Mouse (Mus musculus) midbrain, embryonic 11.5 days (tissue): ENCODE measurements at regions not wholly inside any gene's neighbourhood (a gene's known extent, or its start where the extent isn't known, plus 50 kb on each side); places are given as distances from the start of the nearest gene placed in this dataset.
"Not testable (repeated sequence)": the region's sequence is repeated elsewhere in the genome, so short reads cannot be mapped to it uniquely, and the experiment has no call there.

ENCODE experiments used
- ATAC-seq: fragments of 200-750 bp; cut with Nextera tagmentation; 2 replicates; pipeline ENCODE4 v1.8.0; 2017; ENCODE audit warnings: moderate TSS enrichment, moderate library complexity; ENCODE audit not compliant: low FRiP score
- DNase-seq: peaks from one replicate; pipeline ENCODE4 v3.0.0; 2015; ENCODE audit warnings: low spot score; ENCODE audit errors: missing footprints
- H3K27ac ChIP-seq: fragments of 300-500 bp; sonication (generic); 2 replicates; pipeline ENCODE4 v1.5.1; 2014; ENCODE audit warnings: low read depth, low read length
- H3K27me3 ChIP-seq: fragments of 300-500 bp; sonication (generic); 2 replicates; pipeline ENCODE4 v1.6.1; 2014; ENCODE audit warnings: mild to moderate bottlenecking, low read length, moderate library complexity, mixed read lengths; ENCODE audit not compliant: control insufficient read depth, insufficient read depth
- H3K36me3 ChIP-seq: fragments of 300-500 bp; sonication (generic); 2 replicates; pipeline ENCODE4 v1.6.1; 2014; ENCODE audit warnings: mild to moderate bottlenecking, low read length, moderate library complexity, mixed read lengths; ENCODE audit not compliant: control insufficient read depth, insufficient read depth
- H3K4me1 ChIP-seq: fragments of 300-500 bp; sonication (generic); 2 replicates; pipeline ENCODE4 v1.6.1; 2014; ENCODE audit warnings: low read length; ENCODE audit not compliant: control insufficient read depth, insufficient read depth
- H3K4me2 ChIP-seq: fragments of 300-500 bp; sonication (generic); 2 replicates; pipeline ENCODE4 v1.6.1; 2014; ENCODE audit warnings: mild to moderate bottlenecking, moderate library complexity
- H3K4me3 ChIP-seq: fragments of 300-500 bp; sonication (generic); 2 replicates; pipeline ENCODE4 v1.5.1; 2014; ENCODE audit warnings: low read depth, low read length
- H3K9ac ChIP-seq: fragments of 300-500 bp; sonication (generic); 2 replicates; pipeline ENCODE4 v1.6.1; 2014; ENCODE audit warnings: low read length
- H3K9me3 ChIP-seq: fragments of 300-500 bp; sonication (generic); 2 replicates; pipeline ENCODE4 v1.6.1; 2016; ENCODE audit warnings: low read length; ENCODE audit not compliant: control insufficient read depth
- WGBS: fragments of 180-500 bp; shearing (Covaris S2); extraction: QIAGEN DNeasy Blood & Tissue Kit; methylation state at CpG from one replicate; pipeline ENCODE4 v1.1.7; 2014; 5-methylcytosine and 5-hydroxymethylcytosine counted together

DNA sequence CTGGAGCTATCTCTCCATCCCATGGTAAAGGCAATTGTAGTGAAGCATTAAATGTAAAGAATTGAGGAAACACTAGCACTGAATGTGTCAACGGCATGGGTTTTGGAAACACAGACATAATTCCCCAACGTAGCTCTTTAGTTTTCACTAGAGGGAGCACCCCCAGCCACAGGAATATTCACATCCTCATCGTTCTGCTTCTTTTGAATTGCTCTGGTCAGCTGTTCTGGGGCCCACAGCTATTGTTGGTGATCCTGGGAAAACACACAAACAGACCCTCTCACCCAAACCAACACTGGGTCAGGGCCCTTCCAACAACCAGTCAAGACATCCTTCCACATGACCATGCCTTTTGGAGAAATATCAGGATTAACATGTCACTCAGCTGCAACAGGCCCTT lies 119.7 kb downstream of the Impg2 start:
- not testable (repeated sequence) for H3K4me2 ChIP-seq, H3K27ac ChIP-seq, H3K36me3 ChIP-seq, H3K4me1 ChIP-seq, H3K9me3 ChIP-seq, H3K4me3 ChIP-seq, H3K9ac ChIP-seq, H3K27me3 ChIP-seq, DNase-seq
- peak; percentile 68 for ATAC-seq
- 59% methylated on average over 3 of the region's 3 CpGs for WGBS

GRCm38 (mm10) chr16:56349415-56349814 lies 128.3 kb upstream of the Abi3bp start:
- no peak overlapping the region for H3K9ac ChIP-seq
- no peak for ATAC-seq
- no peaks in the 10 kb centered on the region for H3K27me3 ChIP-seq
- no peaks in the 10 kb centered on the region for H3K9me3 ChIP-seq
- no peaks in the 10 kb centered on the region for H3K36me3 ChIP-seq
- H3K4me2 ChIP-seq, result no peak overlapping the region
- H3K4me1 ChIP-seq, result no peaks in the 10 kb centered on the region
- DNase-seq, result no peak
- no peak overlapping the region for H3K27ac ChIP-seq
- H3K4me3 ChIP-seq, result no peak overlapping the region

DNA sequence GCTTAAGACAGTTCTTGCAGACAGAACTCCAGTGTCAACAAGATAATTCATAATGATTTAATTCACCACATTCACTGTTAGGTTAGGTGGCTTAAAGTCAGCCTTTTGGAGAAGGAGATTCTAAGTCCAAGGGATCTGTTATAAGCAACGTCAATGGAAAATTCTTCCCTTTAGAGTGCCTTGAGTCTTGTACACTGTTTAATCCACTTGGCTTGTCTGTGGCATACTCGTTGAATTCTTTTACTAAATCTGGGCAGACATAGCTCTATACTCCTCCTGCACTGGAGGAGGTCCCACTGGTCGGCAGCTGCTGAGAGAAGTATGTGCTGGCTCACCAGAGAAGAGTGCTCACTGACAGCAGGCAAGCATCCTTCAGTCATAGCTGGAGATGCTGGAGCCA lies 124.8 kb upstream of the Abi3bp start:
- ATAC-seq, result no peak
- 66% methylated on average over 3 of the region's 3 CpGs for WGBS

DNA sequence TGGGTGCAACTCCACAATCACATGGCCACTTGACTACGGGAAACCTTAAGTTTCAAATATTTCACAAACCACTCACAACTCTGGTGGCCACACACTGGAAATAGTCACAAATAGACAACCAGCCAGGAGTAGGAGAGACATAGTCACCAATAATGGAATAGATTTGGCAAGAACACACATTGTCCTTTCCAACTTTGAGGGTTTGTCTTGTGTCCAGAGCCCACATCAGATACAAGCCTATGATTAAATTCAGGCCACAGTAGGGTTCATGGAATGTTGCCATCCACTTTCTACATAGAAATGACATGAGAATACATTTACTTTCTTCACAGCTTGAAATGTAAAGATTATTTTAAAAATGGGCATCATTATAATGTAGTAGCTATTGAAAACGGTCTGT lies 118.6 kb upstream of the Abi3bp start:
- no peak for ATAC-seq
- Histone ChIP-seq H3K4me1 (no peaks in the 10 kb centered on the region), H3K4me3 (no peak overlapping the region), H3K36me3 (no peaks in the 10 kb centered on the region), H3K9me3 (no peaks in the 10 kb centered on the region), H3K27ac (no peak overlapping the region), H3K9ac (no peak overlapping the region), H3K4me2 (no peak overlapping the region), H3K27me3 (no peaks in the 10 kb centered on the region)
- no peak for DNase-seq
- WGBS, result 87% methylated on average over 2 of the region's 2 CpGs

More for the DNA sequence above, 124.8 kb upstream of the Abi3bp start:
- Histone ChIP-seq H3K36me3 (no peaks in the 10 kb centered on the region), H3K4me1 (no peaks in the 10 kb centered on the region), H3K9ac (no peak overlapping the region), H3K9me3 (no peaks in the 10 kb centered on the region), H3K27me3 (no peaks in the 10 kb centered on the region), H3K27ac (no peak overlapping the region), H3K4me2 (no peak overlapping the region), H3K4me3 (no peak overlapping the region)
- DNase-seq, result no peak

DNA sequence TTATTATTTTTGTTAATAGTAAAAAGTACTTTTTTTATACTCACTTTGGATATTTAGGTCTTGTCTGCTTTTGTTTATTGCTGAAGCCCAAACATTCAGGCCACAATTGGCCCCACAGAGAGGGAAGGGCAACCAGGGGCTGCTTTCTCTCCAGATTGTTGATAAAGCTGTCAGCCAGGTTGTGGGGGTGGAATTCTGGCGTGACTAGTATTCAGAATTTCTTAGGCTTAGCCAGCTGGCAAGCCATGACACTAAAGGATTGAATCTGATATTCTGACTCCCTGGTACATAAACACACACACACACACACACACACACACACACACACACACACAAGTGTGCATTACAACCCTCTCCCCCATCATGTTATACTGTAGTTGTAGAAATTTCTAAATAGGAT lies 116.7 kb upstream of the Abi3bp start:
- no peaks in the 10 kb centered on the region for H3K9me3 ChIP-seq
- WGBS, result 50% methylated on average over 1 of the region's 1 CpGs
- H3K4me3 ChIP-seq, result no peak overlapping the region
- no peak for ATAC-seq
- no peaks in the 10 kb centered on the region for H3K36me3 ChIP-seq
- no peak overlapping the region for H3K27ac ChIP-seq
- H3K4me1 ChIP-seq, result no peaks in the 10 kb centered on the region
- no peak for DNase-seq
- no peak overlapping the region for H3K4me2 ChIP-seq
- no peak overlapping the region for H3K9ac ChIP-seq
- H3K27me3 ChIP-seq, result no peaks in the 10 kb centered on the region

DNA sequence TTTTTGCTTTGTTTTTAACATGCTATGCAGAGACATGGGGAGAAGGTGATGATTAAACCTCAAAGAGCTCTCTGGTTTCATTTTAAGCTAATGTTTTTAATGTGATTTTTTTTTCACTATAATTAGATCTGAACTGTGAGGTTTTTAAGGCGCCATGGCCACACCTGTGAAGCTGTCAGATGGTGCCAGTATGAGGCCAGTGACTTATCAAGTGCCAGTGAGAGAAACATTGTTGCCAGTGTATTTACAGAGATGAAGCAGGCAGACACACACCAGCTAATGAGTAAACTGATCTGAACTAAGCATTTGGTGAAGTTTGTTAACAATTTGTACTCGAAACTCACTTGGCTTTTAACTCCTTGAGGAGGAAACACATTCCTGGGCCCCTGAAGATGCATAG lies 99.3 kb upstream of the Abi3bp start:
- Histone ChIP-seq H3K27me3 (no peaks in the 10 kb centered on the region), H3K36me3 (no peaks in the 10 kb centered on the region), H3K27ac (no peak overlapping the region), H3K9me3 (no peaks in the 10 kb centered on the region), H3K9ac (no peak overlapping the region), H3K4me3 (no peak overlapping the region), H3K4me1 (no peaks in the 10 kb centered on the region), H3K4me2 (no peak overlapping the region)
- no peak for DNase-seq
- no peak for ATAC-seq
- 72% methylated on average over 2 of the region's 2 CpGs for WGBS

DNA sequence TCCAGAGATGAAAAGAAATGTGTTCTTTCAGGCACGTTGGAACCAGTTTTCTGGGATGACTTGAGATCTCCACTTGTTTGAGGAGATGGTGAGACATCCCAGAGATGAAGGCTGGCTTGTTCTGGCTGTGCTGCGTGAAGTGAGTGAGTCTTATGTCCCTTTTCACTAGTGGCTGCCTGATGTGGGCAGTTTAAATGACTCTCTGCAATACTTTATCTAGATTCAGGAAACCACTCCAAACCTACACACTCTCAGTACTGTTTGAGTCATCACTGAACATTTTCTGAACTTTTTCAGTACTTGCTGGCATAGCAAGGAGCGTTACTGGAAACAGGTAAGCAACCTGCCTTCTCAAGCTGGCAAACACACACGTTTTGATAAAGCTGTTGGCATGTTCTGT lies 97.0 kb upstream of the Abi3bp start:
- Histone ChIP-seq H3K4me3 (no peak overlapping the region), H3K27me3 (no peaks in the 10 kb centered on the region), H3K27ac (no peak overlapping the region), H3K9ac (no peak overlapping the region), H3K36me3 (no peaks in the 10 kb centered on the region), H3K9me3 (no peaks in the 10 kb centered on the region), H3K4me2 (no peak overlapping the region), H3K4me1 (no peaks in the 10 kb centered on the region)
- DNase-seq (no peak), ATAC-seq (no peak)
- WGBS, result 78% methylated on average over 4 of the region's 4 CpGs

- Histone ChIP-seq H3K27me3 (no peaks in the 10 kb centered on the region), H3K4me2 (no peak overlapping the region), H3K27ac (no peak overlapping the region), H3K36me3 (no peaks in the 10 kb centered on the region), H3K9me3 (no peaks in the 10 kb centered on the region), H3K9ac (no peak overlapping the region), H3K4me3 (no peak overlapping the region), H3K4me1 (no peaks in the 10 kb centered on the region)
- ATAC-seq (no peak), DNase-seq (no peak)
- 79% methylated on average over 4 of the region's 4 CpGs for WGBS
Observed at GRCm38 (mm10) chr16:56386539-56386938, 91.1 kb upstream of the Abi3bp start.

DNA sequence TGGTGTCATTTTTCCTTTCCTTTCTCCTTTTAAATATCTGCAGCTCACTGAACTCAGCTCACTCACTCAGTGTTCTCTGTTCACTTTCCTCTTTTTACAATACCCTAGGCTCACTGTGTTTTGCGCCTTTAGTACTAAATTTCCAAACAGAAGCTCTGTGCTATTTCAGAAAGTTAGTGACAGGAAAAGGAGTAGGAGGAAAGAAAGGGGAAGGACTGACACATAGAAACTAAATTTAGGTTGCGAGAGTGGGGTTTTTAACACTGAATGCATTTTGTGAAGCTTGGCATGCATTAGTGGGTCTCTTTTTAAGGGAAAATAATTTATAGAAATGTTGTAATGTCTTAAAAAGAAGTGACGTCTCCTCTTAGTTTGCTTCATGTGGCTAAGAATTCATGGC lies 84.8 kb upstream of the Abi3bp start:
- DNase-seq (no peak), ATAC-seq (no peak)
- 89% methylated on average over 3 of the region's 3 CpGs for WGBS
- Histone ChIP-seq H3K4me1 (no peaks in the 10 kb centered on the region), H3K4me3 (no peak overlapping the region), H3K4me2 (no peak overlapping the region), H3K27me3 (no peaks in the 10 kb centered on the region), H3K36me3 (no peaks in the 10 kb centered on the region), H3K27ac (no peak overlapping the region), H3K9ac (no peak overlapping the region), H3K9me3 (no peaks in the 10 kb centered on the region)

GRCm38 (mm10) chr16:56396586-56396985 lies 81.1 kb upstream of the Abi3bp start:
- no peak overlapping the region for H3K9ac ChIP-seq
- no peak overlapping the region for H3K4me3 ChIP-seq
- no peaks in the 10 kb centered on the region for H3K9me3 ChIP-seq
- H3K4me1 ChIP-seq, result no peaks in the 10 kb centered on the region
- H3K36me3 ChIP-seq, result no peaks in the 10 kb centered on the region
- no peak overlapping the region for H3K27ac ChIP-seq
- WGBS, result 65% methylated on average over 4 of the region's 4 CpGs
- no peaks in the 10 kb centered on the region for H3K27me3 ChIP-seq
- no peak for ATAC-seq
- H3K4me2 ChIP-seq, result no peak overlapping the region
- DNase-seq, result no peak
